Mouse (Mus musculus) ovary, postnatal 14 days (tissue): Measurements from ENCODE around the gene Mroh2b.

Source experiments
- DNase-seq: peaks from one replicate; pipeline ENCODE4 v3.0.0; 2022; ENCODE audit warnings: low spot score

Gene Mroh2b

GRCm38 (mm10) chr15:4898437-4898836, at the start of gene Mroh2b:
Gene Mroh2b, plus strand, starts transcription at chr15:4898737.
- DNase-seq, result no peak

GRCm38 (mm10) chr15:4850015-4850414, 48.5 kb upstream of the Mroh2b start:
- no peak for DNase-seq

- DNase-seq, result no peak
Measured at GRCm38 (mm10) chr15:4894962-4895361, 3.6 kb upstream of the Mroh2b start.

DNA sequence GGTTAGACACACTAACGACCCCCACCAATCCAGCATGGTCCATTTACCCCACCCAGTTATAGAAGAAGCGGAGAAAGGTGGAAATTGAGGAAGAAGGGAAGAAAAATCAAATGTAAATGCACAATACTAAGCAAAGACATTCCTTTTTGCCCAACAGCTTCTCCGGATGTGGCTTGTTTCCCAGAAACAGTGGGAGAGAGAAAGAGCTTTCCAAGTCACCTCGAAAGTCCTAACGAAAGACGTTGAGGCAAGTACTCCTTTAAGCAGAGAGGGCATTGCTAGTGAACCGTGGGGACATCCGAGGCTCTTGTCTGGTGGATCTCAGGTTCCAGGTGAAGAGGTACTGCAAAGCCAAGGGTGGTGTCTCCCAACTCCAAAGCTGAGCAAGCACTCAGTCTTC, 36.2 kb downstream of the Mroh2b start:
- no peak for DNase-seq

GRCm38 (mm10) chr15:4973355-4973754, 74.8 kb downstream of the Mroh2b start:
- DNase-seq, result no peak

- DNase-seq, result no peak
Measured at GRCm38 (mm10) chr15:5002903-5003302, 104.4 kb downstream of the Mroh2b start.

DNA sequence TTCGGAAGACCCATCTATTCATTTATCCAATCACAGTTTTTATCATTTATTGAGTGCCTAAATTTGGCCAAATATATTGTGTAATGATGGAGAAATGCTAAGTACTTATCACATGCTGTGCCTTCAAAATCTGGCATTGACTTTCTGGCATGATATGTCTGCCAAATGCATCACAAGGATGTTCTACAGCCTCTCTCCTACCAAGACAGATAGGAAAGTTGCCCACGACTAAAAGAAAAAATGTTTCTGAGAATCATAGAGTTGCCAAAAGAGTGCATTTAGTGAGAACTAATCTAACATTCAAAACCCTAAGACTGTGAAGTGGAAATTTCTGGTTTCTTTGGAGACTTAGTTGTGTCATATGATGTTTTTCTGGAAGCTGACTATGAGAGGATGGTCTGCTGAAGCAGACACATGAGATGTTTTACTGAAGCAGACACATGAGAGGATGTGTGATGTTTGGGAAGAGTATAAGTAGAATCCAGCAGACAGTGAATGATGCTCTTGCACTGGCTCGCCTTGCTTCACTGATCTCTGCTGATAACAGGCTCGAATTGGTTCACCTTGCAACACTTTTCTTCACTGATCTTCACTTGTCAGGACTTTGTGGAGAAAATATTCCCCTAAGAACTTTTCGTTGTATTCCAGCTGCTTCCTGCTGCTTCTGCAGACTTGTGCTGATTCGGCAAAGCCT, 105.1 kb downstream of the Mroh2b start:
- DNase-seq, result no peak

- DNase-seq, result no peak
Measured at GRCm38 (mm10) chr15:5009644-5010107, 111.1 kb downstream of the Mroh2b start.
